Mouse (Mus musculus): ENCODE measurements around the gene Gm36864.

DNA sequence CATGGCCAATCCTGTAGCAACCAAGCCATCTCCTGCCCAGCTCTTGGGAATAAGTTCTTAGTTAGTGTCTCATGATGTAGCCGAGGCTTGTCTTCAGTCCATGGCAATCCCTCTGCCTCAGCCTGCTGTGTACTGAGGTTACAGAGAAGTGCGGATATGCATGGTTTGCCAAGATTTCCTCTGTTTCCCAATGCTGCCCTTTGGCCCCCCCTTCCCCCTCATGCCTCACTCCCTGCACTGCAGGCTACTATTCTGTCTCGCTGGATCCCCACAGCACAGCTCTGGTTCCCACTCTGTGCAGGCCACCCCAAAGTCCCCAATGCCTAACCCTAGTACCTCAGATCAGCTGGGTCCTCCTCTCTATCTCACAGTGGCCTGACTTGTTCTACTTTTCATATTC lies 27.7 kb upstream of the Gm36864 start:
- no peak for TF ChIP-seq CTCF (IDR thresholded peaks at IDR 0.05; ENCODE audit: borderline replicate concordance, control insufficient read depth, extremely low read depth, insufficient read depth, low read length, poor library complexity)
- TF ChIP-seq POLR2A (IDR thresholded peaks at IDR 0.05; ENCODE audit: control insufficient read depth, extremely low read depth, insufficient read depth, low read length, poor library complexity) = no peak

All from thymus, adult 2 months (tissue).